Mouse (Mus musculus): ENCODE measurements around the gene Dnajc12.
"Not testable (repeated sequence)": the region's sequence is repeated elsewhere in the genome, so short reads cannot be mapped to it uniquely, and the experiment has no call there.

Dnajc12 gene

GRCm38 (mm10) chr10:63382372-63383279 is at the start of gene Dnajc12:
TSS of gene Dnajc12 (plus strand) at chr10:63382443.
- peak; percentile 61 for DNase-seq (ENCODE audit: low spot score)

DNA sequence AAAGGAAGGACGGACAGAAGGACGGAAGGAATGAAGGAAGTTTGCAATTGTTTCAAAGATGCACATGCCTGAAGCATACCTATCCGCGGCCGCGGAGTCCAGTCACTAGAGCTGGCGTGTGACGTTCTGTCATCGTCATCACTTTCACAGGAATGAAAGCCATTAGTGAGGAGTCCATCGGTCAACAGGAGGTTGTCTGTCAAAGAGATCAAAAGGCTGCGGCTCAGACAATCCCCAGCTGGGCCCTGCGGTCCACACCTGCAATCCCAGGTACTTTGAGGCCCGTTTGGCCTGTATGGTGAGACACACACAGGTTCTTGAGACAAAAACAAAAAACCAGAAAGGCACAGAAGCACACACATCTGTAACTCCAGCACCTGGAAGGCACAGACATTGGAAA is 45.3 kb upstream of the Dnajc12 start:
- DNase-seq (ENCODE audit: low spot score), result no peak

GRCm38 (mm10) chr10:63337326-63337725 is 44.9 kb upstream of the Dnajc12 start:
- DNase-seq (ENCODE audit: low spot score), result no peak

GRCm38 (mm10) chr10:63337951-63338836 is 44.0 kb upstream of the Dnajc12 start:
- DNase-seq (ENCODE audit: low spot score), result peak; percentile 34

GRCm38 (mm10) chr10:63338914-63339643 is 43.2 kb upstream of the Dnajc12 start:
- peak; percentile 87 for DNase-seq (ENCODE audit: low spot score)

DNA sequence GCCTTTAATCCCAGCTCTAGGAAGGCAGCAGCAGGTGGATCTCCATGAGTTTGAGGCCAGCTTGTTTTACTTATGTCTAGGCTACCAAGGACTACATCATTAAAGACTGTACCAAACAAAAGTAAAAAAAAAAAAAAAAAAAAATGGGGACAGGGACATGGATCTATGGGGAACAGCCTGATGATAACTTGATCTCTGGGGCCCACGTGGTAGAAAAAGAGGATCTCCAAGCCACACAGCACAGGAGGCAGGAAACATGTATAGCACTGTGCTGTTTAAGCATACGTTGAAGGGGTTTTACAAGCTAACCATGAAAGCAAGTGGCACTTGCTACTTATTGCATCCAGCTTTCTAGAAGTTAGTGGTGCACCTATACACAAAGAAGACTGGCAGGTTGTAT is 40.9 kb upstream of the Dnajc12 start:
- DNase-seq (ENCODE audit: low spot score), result no peak

DNA sequence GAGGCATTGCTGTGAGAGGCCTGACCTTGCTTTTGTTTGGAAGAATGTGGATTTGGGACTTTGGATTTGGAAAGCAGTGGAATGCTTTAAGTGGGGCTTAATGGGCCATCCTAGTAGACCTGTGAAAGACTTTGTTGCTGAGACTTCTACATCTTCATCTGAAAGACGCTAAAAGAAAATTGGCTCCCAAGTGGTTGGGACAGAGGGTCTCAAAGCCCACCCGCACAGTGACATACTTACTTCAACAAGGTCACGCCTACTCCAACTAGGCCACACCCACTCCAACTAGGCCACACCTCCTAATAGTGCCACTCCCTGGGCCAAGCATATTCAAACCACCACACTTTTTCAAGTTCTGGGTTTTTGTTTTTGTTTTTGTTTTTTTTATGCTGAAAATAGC is 37.5 kb upstream of the Dnajc12 start:
- no peak for DNase-seq (ENCODE audit: low spot score)

DNA sequence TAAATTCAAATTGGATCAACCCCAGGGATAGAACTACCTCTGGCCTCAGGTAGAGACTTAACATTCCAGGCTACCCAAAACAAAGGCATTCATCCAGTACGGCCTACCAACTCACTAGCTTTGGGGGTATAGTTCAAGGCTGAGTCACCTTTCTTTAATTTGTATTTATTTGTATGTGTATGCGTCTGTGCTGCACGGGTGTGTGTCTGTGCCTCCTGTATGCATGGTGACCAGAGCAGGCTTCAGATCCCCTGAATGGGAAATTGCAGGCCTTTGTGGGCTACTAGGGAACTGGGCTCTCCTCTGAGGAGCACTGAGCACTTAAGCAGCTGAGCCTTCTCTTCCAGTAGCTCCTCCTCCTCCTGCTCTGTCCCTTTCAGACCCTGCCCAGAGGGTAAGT is 34.0 kb upstream of the Dnajc12 start:
- DNase-seq (ENCODE audit: low spot score), result no peak

GRCm38 (mm10) chr10:63350666-63351065 is 31.6 kb upstream of the Dnajc12 start:
- DNase-seq (ENCODE audit: low spot score), result no peak

DNA sequence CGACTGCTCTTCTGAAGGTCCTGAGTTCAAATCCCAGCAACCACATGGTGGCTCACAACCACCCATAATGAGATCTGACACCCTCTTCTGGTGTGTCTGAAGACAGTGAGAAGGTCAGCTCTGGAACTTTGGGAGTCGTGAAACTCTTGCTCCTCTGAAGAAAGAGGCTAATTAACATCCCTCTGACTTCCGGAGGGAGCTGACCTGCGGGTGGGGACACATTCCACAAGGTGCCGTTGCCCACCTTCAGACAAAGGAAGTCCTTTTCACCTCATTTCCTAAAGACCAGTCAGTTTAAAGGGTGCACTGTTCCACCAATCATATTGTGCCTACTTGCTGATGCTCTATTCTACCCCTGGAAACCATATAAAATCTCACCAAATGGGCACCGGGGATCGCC is 31.1 kb upstream of the Dnajc12 start:
- not testable (repeated sequence) for DNase-seq (ENCODE audit: low spot score)

GRCm38 (mm10) chr10:63352111-63352510 is 30.1 kb upstream of the Dnajc12 start:
- no peak for DNase-seq (ENCODE audit: low spot score)

- no peak for DNase-seq (ENCODE audit: low spot score)
Measured at GRCm38 (mm10) chr10:63360502-63360901, 21.7 kb upstream of the Dnajc12 start.

GRCm38 (mm10) chr10:63365918-63366455 is 16.3 kb upstream of the Dnajc12 start:
- no peak for DNase-seq (ENCODE audit: low spot score)

GRCm38 (mm10) chr10:63367386-63367785 is 14.9 kb upstream of the Dnajc12 start:
- no peak for DNase-seq (ENCODE audit: low spot score)

- DNase-seq (ENCODE audit: low spot score), result no peak
Measured at GRCm38 (mm10) chr10:63368041-63368440, 14.2 kb upstream of the Dnajc12 start.

GRCm38 (mm10) chr10:63376303-63376702 is 5.9 kb upstream of the Dnajc12 start:
- no peak for DNase-seq (ENCODE audit: low spot score)

DNA sequence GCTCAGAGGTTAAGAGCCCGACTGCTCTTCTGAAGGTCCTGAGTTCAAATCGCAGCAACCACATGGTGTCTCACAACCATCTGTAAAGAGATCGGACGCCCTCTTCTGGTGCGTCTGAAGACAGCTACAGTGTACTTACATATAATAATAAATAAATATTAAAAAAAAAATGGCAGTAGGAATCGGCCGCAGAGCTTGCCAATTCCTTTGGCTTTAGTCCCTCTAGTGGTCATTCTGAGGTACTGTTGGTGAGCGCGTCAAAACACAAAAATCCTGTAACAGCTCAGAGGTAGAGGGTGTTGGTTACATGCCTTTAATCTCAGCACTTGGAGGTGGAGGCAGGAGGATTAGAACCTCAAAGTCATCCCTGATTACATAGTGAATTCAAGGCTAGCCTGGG is 4.8 kb upstream of the Dnajc12 start:
- DNase-seq (ENCODE audit: low spot score), result peak; percentile 36

DNA sequence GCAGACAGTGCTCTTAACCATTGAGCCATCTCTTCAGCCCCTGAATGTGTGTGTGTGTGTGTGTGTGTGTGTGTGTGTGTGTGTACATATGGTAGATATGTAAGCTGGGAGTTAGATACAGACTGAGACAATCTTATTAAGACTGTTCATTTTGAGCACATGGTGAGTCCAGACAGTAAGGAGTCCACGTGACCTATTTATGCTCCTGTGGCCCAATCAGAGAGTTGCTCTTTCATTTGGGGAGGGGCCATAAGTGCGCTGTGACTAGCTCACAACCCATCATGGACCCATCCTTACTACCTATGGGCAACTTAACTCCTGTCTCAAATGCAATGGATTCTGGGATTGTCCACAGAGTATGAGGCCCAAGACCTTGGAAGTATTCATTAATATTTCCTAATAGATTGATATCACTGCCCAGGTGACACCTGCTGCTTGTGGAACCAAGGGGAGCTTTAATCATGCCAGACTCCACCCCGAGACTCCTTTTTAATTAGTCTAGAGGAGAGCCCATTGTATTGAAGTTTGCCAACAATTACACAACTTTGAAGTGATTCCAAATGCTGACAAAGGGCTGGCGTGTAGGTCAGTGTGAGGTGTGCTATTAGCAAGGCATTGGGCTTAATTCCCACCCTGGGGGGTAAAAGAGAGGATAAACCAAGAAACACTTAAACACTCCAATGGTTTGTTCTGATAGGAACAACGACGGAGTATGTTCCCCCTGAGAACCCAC is 3.1 kb upstream of the Dnajc12 start:
- DNase-seq (ENCODE audit: low spot score), result no peak

DNA sequence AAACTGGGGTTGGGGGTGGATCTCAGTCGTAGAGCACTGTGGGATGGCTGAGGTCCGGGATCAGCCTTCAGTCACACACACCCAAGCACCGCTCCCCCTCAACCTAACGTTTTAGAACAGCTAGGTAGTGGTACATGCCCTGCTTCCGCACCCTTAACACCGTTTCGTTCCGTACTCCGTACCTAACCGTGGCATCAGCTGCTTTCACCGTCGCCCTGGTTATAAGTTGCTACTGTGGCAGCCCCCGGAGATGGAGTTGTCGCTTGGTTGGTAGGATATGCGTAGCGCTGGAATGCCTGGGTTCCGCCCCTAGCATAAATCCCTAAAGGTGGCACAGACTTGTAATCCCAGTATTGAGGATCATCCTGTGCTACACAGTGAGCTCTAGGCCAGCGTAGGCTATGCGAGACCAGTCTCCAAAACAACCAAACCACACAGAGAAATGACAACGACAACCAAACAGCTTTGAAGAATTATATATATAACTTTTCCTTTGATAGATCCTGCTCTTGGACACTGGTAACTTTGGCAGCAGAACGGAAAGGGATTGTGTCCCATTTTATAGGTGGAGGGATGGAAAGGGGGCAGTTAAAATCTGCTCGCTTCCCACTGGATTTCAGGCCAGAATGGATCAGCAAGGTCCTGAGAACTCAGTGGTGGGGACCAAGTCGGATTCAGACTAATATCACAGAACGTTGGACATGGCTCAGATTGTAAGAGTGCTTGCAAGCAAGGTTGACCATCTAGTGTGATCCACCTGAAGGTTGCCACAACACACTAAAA is 554 bp upstream of the Dnajc12 start, which contains the start of gene Sirt1:
Sirt1 (minus strand) TSS at position 207 of the 783 bp plus-strand sequence.
- DNase-seq (ENCODE audit: low spot score), result no peak

DNA sequence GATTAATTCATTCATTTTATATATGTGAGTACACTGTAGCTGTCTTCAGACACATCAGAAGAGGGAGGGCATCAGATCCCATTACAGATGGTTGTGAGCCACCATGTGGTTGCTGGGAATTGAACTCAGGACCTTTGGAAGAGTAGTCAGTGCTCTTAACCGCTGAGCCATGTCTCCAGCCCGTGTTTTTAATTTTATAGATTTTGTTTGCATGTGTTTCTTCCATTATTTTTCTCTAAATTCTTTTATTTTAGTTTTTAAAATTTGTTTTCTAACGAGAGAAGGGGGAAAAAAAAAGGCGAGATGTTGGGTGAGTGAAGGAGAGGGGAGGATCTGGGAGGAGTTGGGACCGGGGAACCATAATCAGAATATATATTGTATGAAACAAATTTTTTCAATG is 3.7 kb downstream of the Dnajc12 start:
- DNase-seq (ENCODE audit: low spot score), result not testable (repeated sequence)

All from ovary, postnatal 14 days (tissue).